Mouse (Mus musculus): ENCODE results near the gene Syne1. TPM values are rescaled to one million over a fixed set of nuclear protein-coding genes. Genes with fewer than 3 reads are reported as not detected.

Gene Syne1
- polyA plus RNA-seq, 1 experiment from 2014 or later, result 7.5 TPM

DNA sequence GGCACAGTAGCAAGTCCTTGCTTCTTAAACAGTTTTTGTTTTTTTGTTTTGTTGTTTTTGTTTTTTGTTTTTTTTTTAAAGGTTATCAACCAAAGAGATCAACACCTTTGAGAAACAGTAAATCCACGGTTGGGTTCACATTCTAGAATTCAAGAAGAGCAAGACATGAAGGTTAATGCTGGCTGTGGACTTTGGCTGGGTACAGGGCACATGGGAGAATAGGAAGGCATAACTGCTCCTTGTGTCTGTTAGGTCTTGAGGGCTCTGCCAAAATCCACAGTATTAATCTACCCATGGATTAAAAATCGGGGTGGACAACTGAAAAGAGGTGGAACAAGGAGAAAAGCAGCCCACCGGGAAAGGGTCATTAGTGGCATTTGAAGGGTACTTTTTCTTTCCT, 388.0 kb downstream of the Syne1 start:
- Histone ChIP-seq H3K9me3 (no peaks in the 10 kb centered on the region), H3K4me3 (replicated peaks) (no peak overlapping the region), H3K4me2 (replicated peaks) (no peak overlapping the region), H3K27ac (no peak overlapping the region), H3K27me3 (no peaks in the 10 kb centered on the region), H3K4me1 (replicated peaks) (no peaks in the 10 kb centered on the region), H3K9ac (replicated peaks) (no peak overlapping the region), H3K36me3 (no peaks in the 10 kb centered on the region)
- WGBS, result 81% methylated on average over 3 of the region's 3 CpGs
- ATAC-seq, result no peak

DNA sequence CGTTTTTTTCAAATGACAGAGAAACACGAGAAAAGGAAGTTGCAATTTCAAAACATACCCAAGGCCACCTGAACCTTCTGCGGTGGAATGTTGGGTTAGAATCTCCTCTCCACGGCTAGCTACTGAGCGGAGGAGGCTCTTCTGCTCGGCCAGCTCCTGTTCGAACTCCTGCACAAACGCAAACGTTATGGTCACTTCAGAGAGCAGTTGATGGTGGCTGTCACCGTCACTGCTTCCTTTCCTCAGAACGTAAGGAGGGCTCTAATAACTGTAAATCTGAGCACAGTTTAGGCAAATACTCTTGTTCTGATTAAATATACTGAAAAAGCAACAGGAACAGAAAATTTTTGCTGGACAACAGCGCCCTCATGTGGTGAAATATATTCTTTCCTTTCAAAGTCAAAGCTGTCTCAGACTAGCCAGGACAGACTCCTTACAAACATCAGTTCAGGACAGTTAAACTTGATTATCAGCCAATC, 389.8 kb downstream of the Syne1 start:
- Histone ChIP-seq H3K4me2 (replicated peaks) (no peak overlapping the region), H3K4me1 (replicated peaks) (no peaks in the 10 kb centered on the region), H3K9me3 (no peaks in the 10 kb centered on the region), H3K9ac (replicated peaks) (no peak overlapping the region), H3K27ac (no peak overlapping the region), H3K36me3 (no peaks in the 10 kb centered on the region), H3K27me3 (no peaks in the 10 kb centered on the region), H3K4me3 (replicated peaks) (no peak overlapping the region)
- 56% methylated on average over 12 of the region's 12 CpGs for WGBS
- ATAC-seq, result peak; percentile 60

DNA sequence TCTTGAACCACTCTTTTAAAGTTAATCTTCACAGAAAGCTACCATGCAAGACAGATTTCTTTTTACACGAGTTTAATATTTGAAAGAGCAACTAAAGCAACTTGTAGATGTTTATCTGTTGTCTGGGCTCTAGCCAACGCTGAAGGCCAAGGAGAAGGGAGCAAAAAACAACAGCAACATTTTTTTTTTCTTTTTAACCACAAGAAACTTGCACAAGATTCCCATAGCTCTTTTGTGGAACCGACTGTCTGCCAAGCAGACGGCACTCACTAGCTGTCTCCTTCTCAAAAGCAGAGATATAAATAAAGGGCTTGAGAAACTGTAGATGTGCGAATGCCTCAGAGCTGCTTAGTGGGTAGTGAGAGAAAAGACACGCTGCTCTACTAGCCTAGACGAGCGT, 391.6 kb downstream of the Syne1 start:
- no peaks in the 10 kb centered on the region for H3K9me3 ChIP-seq
- 79% methylated on average over 8 of the region's 8 CpGs for WGBS
- no peaks in the 10 kb centered on the region for H3K36me3 ChIP-seq
- H3K4me2 ChIP-seq (replicated peaks), result no peak overlapping the region
- H3K27ac ChIP-seq, result no peak overlapping the region
- no peak for ATAC-seq
- no peaks in the 10 kb centered on the region for H3K4me1 ChIP-seq (replicated peaks)
- H3K4me3 ChIP-seq (replicated peaks), result no peak overlapping the region
- H3K27me3 ChIP-seq, result no peaks in the 10 kb centered on the region
- no peak overlapping the region for H3K9ac ChIP-seq (replicated peaks)

DNA sequence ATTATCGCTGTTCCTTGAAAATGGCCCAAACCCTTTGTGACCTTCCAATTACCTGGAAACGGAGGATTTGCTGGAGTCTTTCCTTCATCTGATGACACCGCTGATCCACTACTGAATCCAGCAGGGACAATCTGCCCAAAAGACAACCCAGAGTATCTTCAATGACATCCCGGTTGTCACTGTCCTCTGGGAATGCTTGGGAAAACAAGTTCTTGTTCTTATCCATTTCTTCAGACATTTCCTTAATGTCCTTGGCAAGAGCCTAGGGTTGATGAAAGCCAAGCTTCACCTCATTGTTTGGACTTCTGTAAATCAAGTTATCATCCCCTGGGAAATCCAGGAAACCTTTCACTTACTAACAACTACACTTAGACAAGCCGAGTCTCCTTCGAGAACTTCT, 398.2 kb downstream of the Syne1 start:
- no peak overlapping the region for H3K4me3 ChIP-seq (replicated peaks)
- WGBS, result 93% methylated on average over 6 of the region's 6 CpGs
- no peak for ATAC-seq

GRCm38 (mm10) chr10:5141471-5141870, 409.8 kb downstream of the Syne1 start:
- Histone ChIP-seq H3K4me3 (replicated peaks) (no peak overlapping the region), H3K4me1 (replicated peaks) (no peaks in the 10 kb centered on the region), H3K27ac (no peak overlapping the region), H3K4me2 (replicated peaks) (no peak overlapping the region), H3K9me3 (no peaks in the 10 kb centered on the region), H3K9ac (replicated peaks) (no peak overlapping the region), H3K36me3 (peaks cover 25% of the 10 kb centered on the region), H3K27me3 (no peaks in the 10 kb centered on the region)
- no peak for ATAC-seq
- WGBS, result 92% methylated on average over 5 of the region's 5 CpGs

More for the DNA sequence above, 398.2 kb downstream of the Syne1 start:
- H3K9me3 ChIP-seq, result no peaks in the 10 kb centered on the region
- no peak overlapping the region for H3K9ac ChIP-seq (replicated peaks)
- no peaks in the 10 kb centered on the region for H3K4me1 ChIP-seq (replicated peaks)
- no peaks in the 10 kb centered on the region for H3K36me3 ChIP-seq
- no peak overlapping the region for H3K27ac ChIP-seq
- no peaks in the 10 kb centered on the region for H3K27me3 ChIP-seq
- H3K4me2 ChIP-seq (replicated peaks), result no peak overlapping the region

DNA sequence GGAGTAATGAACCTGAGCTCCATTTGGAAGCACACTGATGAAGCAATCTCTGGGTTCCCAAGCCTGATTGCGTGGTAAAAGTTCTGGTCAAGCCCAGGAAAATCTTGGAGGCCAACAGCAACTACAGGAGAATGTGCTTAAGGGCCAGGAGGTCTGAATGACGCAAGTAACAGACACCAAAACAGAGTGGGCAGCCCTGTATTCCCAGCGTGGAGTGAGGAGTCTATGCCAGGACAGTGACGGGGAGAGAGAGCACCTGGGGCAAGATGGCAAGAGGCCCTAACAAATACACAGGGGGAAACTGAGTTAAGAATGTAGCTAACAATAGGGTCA, 411.4 kb downstream of the Syne1 start:
- H3K9me3 ChIP-seq, result no peaks in the 10 kb centered on the region

DNA sequence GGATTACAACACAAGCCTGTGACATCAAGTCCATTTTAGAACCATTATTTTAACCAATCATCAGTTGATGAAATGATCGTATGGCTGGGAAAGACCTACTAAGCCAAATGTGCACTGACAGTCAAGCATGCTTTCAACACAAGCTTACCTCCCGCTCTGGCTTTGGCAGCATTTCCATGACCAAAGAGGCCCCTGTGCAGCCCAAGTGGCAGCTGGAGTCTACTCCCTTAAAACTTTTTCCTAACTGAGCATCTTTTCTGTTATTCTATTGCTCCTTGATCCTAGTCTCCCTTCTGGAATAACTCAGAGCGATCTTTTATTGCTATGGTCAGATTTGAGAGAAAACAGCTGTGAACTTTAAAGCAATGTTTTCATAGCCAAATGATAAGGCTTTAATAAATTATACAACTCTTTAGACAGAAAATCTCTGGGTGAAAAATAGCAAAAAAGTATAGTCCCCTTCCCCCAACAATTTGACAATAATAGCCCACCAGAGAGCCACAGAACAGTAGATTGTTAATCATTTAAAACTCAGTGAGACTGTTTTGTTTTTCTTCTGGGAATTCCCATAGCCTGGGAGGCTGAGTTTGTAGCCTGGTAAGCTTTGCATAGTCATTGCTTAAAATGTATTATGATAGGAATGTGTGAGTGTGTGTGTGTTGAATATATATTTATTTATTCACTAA, 411.9 kb downstream of the Syne1 start:
- H3K4me3 ChIP-seq (replicated peaks), result no peak overlapping the region
- no peak overlapping the region for H3K4me2 ChIP-seq (replicated peaks)
- no peaks in the 10 kb centered on the region for H3K4me1 ChIP-seq (replicated peaks)
- no peaks in the 10 kb centered on the region for H3K27me3 ChIP-seq
- H3K9ac ChIP-seq (replicated peaks), result no peak overlapping the region
- WGBS, result 95% methylated on average over 3 of the region's 3 CpGs
- no peak overlapping the region for H3K27ac ChIP-seq
- H3K36me3 ChIP-seq, result peaks cover 25% of the 10 kb centered on the region
- no peaks in the 10 kb centered on the region for H3K9me3 ChIP-seq
- no peak for ATAC-seq

More for the DNA sequence above, 411.4 kb downstream of the Syne1 start:
- no peak overlapping the region for H3K4me2 ChIP-seq (replicated peaks)
- no peaks in the 10 kb centered on the region for H3K4me1 ChIP-seq (replicated peaks)
- no peak for ATAC-seq
- no peak overlapping the region for H3K4me3 ChIP-seq (replicated peaks)
- WGBS, result 87% methylated on average over 4 of the region's 4 CpGs
- H3K27me3 ChIP-seq, result no peaks in the 10 kb centered on the region
- no peak overlapping the region for H3K9ac ChIP-seq (replicated peaks)
- H3K27ac ChIP-seq, result no peak overlapping the region
- peaks cover 25% of the 10 kb centered on the region for H3K36me3 ChIP-seq

DNA sequence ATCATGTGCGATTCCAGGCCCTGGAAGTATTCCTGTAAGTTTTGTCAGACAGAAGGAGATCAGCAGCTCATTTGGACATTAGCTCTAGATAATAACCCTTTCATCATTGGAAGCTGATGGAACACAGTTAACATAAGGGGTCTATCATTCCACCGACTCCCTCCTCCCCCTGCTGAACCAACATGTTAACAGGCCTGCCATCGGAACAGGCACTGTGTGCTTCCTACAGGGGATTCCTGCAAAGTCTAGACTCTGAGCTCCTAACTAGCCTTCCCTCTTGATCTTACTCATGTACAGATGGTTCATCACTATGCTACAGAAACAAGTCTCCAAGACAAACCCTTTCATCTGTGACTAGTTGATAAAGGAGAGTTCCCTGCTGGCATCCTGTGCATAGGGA, 419.2 kb downstream of the Syne1 start:
- H3K4me1 ChIP-seq (replicated peaks), result no peaks in the 10 kb centered on the region
- H3K9me3 ChIP-seq, result no peaks in the 10 kb centered on the region
- H3K4me2 ChIP-seq (replicated peaks), result no peak overlapping the region
- H3K9ac ChIP-seq (replicated peaks), result no peak overlapping the region
- peaks cover 9% of the 10 kb centered on the region; the same call in 1 of the 2 replicates for H3K36me3 ChIP-seq
- no peak overlapping the region for H3K4me3 ChIP-seq (replicated peaks)
- WGBS, result 91% methylated on average over 3 of the region's 3 CpGs
- no peak for ATAC-seq
- H3K27ac ChIP-seq, result no peak overlapping the region
- no peaks in the 10 kb centered on the region for H3K27me3 ChIP-seq

DNA sequence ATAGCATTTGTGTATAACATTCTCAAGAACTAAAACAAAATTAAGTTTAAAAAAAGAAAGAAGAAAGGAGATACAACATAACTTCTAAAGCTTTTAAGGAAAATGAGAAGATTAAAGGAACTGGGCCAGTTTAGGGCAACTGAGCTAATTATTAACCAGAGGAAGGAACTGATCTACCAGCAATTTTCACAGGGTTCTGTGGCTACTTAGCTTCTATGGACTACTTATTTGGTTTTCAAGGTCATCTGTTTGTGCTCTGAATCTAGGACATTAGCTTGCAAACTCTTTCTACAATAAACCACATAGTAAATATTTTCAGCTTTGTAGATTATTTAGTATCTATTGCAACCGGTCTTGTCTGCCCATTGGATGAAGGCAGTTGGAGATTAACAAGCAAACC, 420.8 kb downstream of the Syne1 start:
- H3K36me3 ChIP-seq, result peaks cover 17% of the 10 kb centered on the region
- H3K9me3 ChIP-seq, result no peaks in the 10 kb centered on the region
- H3K27me3 ChIP-seq, result no peaks in the 10 kb centered on the region
- H3K4me2 ChIP-seq (replicated peaks), result no peak overlapping the region
- no peak overlapping the region for H3K9ac ChIP-seq (replicated peaks)
- H3K27ac ChIP-seq, result no peak overlapping the region
- WGBS, result 88% methylated on average over 1 of the region's 1 CpGs
- ATAC-seq, result no peak
- H3K4me1 ChIP-seq (replicated peaks), result no peaks in the 10 kb centered on the region
- H3K4me3 ChIP-seq (replicated peaks), result no peak overlapping the region

DNA sequence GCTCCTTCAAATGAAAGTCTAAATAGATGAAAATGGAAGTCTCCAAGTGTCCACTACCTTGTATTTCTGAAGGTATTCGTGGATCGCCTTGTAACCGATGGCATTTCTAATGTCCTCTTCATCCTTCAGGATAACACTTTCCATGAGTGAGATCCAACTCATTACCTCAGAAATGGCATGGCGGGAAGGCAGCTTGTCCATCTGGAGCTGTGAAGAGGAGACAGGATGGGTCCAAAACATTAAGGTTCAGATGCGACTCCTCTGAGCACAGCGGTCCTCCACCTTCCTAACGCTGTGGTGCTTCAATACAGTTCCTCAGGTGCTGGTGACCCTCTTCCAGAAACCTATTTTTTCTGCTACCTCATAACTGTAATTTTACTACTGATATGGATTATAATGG, 426.5 kb downstream of the Syne1 start:
- no peak overlapping the region for H3K27ac ChIP-seq
- no peaks in the 10 kb centered on the region for H3K9me3 ChIP-seq
- no peak overlapping the region for H3K4me2 ChIP-seq (replicated peaks)
- ATAC-seq, result no peak
- no peak overlapping the region for H3K4me3 ChIP-seq (replicated peaks)
- WGBS, result 96% methylated on average over 7 of the region's 7 CpGs
- H3K36me3 ChIP-seq, result peaks cover 34% of the 10 kb centered on the region
- no peak overlapping the region for H3K9ac ChIP-seq (replicated peaks)
- H3K4me1 ChIP-seq (replicated peaks), result no peaks in the 10 kb centered on the region
- no peaks in the 10 kb centered on the region for H3K27me3 ChIP-seq

DNA sequence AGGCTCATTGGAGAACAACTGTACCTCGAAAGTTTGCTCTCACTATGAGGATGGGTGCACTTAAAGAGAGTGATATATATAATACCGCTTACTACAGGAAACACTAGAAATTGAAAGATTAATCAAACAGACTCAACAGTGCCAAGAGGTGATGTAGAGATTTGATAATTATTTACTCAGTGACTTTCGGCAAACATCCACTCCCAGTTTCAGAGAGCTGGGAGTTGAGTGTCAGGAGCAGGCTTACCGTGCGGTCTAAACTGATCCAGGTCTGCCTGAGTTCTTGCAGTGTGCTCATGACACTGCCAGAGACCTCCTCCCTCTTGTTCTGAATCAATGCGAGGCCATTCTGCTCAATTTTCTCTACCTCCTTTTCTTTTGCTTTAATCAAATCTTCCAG, 434.6 kb downstream of the Syne1 start:
- Histone ChIP-seq H3K4me1 (replicated peaks) (no peaks in the 10 kb centered on the region), H3K4me2 (replicated peaks) (no peak overlapping the region), H3K27ac (no peak overlapping the region), H3K4me3 (replicated peaks) (no peak overlapping the region), H3K9me3 (peaks cover 4% of the 10 kb centered on the region; the same call in 1 of the 2 replicates), H3K36me3 (peaks cover 43% of the 10 kb centered on the region), H3K27me3 (no peaks in the 10 kb centered on the region), H3K9ac (replicated peaks) (no peak overlapping the region)
- 90% methylated on average over 6 of the region's 6 CpGs for WGBS
- no peak for ATAC-seq

GRCm38 (mm10) chr10:5116155-5116554, 435.1 kb downstream of the Syne1 start:
- H3K27me3 ChIP-seq, result no peaks in the 10 kb centered on the region
- WGBS, result 85% methylated on average over 5 of the region's 5 CpGs
- H3K4me1 ChIP-seq (replicated peaks), result no peaks in the 10 kb centered on the region

DNA sequence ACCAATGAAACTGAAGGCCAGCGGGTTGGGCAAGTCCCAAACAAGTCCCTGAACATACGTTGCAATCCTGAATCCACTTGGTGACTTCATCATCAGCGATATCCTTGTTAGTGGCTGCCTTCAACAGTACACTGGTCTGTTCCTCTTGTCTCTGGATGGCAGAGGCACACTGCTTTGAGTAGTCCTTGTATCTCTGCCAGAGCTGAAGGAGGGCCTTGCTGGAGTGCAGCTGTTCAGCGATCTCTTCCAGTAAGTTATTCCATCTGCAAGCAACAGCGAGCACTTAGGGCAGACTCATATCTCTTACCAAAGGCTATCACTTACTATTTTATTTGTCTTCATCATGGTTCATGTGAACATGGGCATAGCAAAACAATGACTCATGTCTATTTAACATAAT, 440.5 kb downstream of the Syne1 start:
- H3K4me3 ChIP-seq (replicated peaks), result no peak overlapping the region
- H3K4me2 ChIP-seq (replicated peaks), result no peak overlapping the region
- H3K9ac ChIP-seq (replicated peaks), result no peak overlapping the region
- H3K4me1 ChIP-seq (replicated peaks), result no peaks in the 10 kb centered on the region
- no peaks in the 10 kb centered on the region for H3K27me3 ChIP-seq
- ATAC-seq, result no peak
- H3K36me3 ChIP-seq, result peaks cover 63% of the 10 kb centered on the region
- peaks cover 4% of the 10 kb centered on the region; the same call in 1 of the 2 replicates for H3K9me3 ChIP-seq
- H3K27ac ChIP-seq, result no peak overlapping the region
- WGBS, result 95% methylated on average over 5 of the region's 5 CpGs

More at GRCm38 (mm10) chr10:5116155-5116554, 435.1 kb downstream of the Syne1 start:
- no peak overlapping the region for H3K4me2 ChIP-seq (replicated peaks)
- no peak overlapping the region for H3K4me3 ChIP-seq (replicated peaks)
- no peak overlapping the region for H3K27ac ChIP-seq
- H3K36me3 ChIP-seq, result peaks cover 44% of the 10 kb centered on the region
- no peak overlapping the region for H3K9ac ChIP-seq (replicated peaks)
- ATAC-seq, result no peak
- peaks cover 4% of the 10 kb centered on the region; the same call in 1 of the 2 replicates for H3K9me3 ChIP-seq
